ENCODE assay signal across 26 mouse cellular contexts in genomic region chr5:65933258-65933657, GRCm38 (mm10). TPM values are rescaled to one million over a fixed set of nuclear protein-coding genes. Genes with fewer than 3 reads are reported as not detected.
"Had no signal": no experiment of that assay in that cellular context is flagged by ENCODE, and none has a peak within 500 bp of the region (broad histone marks: within the 10 kb centered on the region; RNA-seq: fewer than 3 reads in every experiment).

No protein-coding gene starts in this region.

- H3K27ac ChIP-seq: intestine, embryonic 15.5 days; liver, embryonic 13.5 days; neural tube, embryonic 12.5 days; neural tube, embryonic 15.5 days; stomach, postnatal 0 days had no signal

- DNase-seq: kidney, adult 11 months; kidney, adult 9 months; kidney, postnatal 10 days; kidney, postnatal 36 days; liver, embryonic 13.5 days; lung, adult 2 months; lung, postnatal 14 days; lung, postnatal 4 days; midbrain, embryonic 14.5 days; right cerebral cortex, adult 18-20 months; right cerebral cortex, postnatal 14 days; right cerebral cortex, postnatal 4 days; spleen, adult 18-20 months had no signal

- H3K4me2 ChIP-seq: intestine, embryonic 15.5 days; liver, embryonic 13.5 days; midbrain, embryonic 11.5 days; neural tube, embryonic 12.5 days; neural tube, embryonic 15.5 days had no signal

- H3K4me3 ChIP-seq: intestine, embryonic 15.5 days; liver, embryonic 13.5 days; neural tube, embryonic 12.5 days; neural tube, embryonic 15.5 days had no signal

- H3K36me3 ChIP-seq: intestine, embryonic 15.5 days; liver, embryonic 13.5 days; neural tube, embryonic 12.5 days; neural tube, embryonic 15.5 days had no signal

- H3K9me3 ChIP-seq: intestine, embryonic 15.5 days; liver, embryonic 13.5 days; neural tube, embryonic 12.5 days; neural tube, embryonic 15.5 days had no signal

- H3K27me3 ChIP-seq: intestine, embryonic 15.5 days; liver, embryonic 13.5 days; neural tube, embryonic 12.5 days; neural tube, embryonic 15.5 days had no signal

- H3K9ac ChIP-seq: intestine, embryonic 15.5 days; liver, embryonic 13.5 days; neural tube, embryonic 12.5 days; neural tube, embryonic 15.5 days had no signal

- H3K4me1 ChIP-seq: intestine, embryonic 15.5 days; liver, embryonic 13.5 days; neural tube, embryonic 12.5 days; neural tube, embryonic 15.5 days had no signal

- ATAC-seq: intestine, embryonic 15.5 days had no signal

RNA-seq across cellular contexts. Expression of gene Chrna9, which starts 1.5 kb away (rescaled TPM):
- total RNA-seq: layer of hippocampus, postnatal 25 days; left cerebral cortex, adult 18-20 months; left cerebral cortex, postnatal 36 days; liver, adult 2 months; megakaryocyte progenitor cell, adult 5-6 weeks; megakaryocyte-erythroid progenitor cell, adult 5-6 weeks; midbrain, postnatal 0 days had no signal
- polyA plus RNA-seq: intestine, embryonic 15.5 days; liver, adult 2 months; liver, embryonic 13.5 days; midbrain, embryonic 11.5 days; midbrain, embryonic 14.5 days; midbrain, postnatal 0 days; neural tube, embryonic 12.5 days; neural tube, embryonic 15.5 days; stomach, embryonic 14.5 days; stomach, postnatal 0 days had no signal
